Mouse (Mus musculus): Measurements from ENCODE around the gene Cdkal1.

DNA sequence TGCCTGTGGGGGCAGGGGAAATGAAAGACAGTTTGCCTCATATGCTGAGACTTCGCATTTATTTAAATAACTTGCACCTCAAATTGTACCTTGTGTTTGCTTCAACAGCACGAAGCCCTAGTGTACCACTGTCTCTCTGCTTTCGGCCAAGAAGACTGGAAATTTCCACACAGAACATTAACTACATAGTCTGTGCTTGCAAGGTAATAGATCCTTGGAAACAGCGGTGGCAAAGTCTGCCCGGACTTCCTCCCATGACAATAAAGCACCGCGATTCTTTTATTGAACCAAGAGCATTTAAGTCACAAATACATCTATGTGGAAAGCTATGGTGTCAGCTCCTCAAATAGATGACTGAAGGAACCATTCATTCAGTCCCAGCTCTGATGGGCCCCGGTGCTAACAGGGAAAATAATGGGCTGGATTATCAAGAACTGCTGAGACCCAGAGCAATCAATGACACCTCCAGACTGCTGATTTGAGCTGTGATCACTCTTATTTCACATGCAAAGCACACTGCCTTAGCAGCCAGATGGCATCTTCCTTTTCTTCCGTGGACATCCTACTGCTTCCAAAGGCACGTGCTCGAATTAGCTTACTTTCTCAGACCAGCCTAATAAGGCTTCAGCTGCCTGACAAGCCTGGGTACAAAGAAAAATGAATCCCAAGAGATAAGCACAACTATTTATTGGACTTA, 591.3 kb downstream of the Cdkal1 start:
- TF ChIP-seq GATA1 (IDR thresholded peaks at IDR 0.05; ENCODE audit: borderline replicate concordance, low read length) (no peak), FLI1 (IDR thresholded peaks at IDR 0.05; ENCODE audit: low read length) (no peak)

Data from megakaryocyte, embryonic 14.5 days (primary cell).